Mouse (Mus musculus): ENCODE measurements at regions not wholly inside any gene's neighbourhood (a gene's known extent, or its start where the extent isn't known, plus 50 kb on each side); places are given as distances from the start of the nearest gene placed in this dataset.
"Not testable (repeated sequence)": the region's sequence is repeated elsewhere in the genome, so short reads cannot be mapped to it uniquely, and the experiment has no call there.

DNA sequence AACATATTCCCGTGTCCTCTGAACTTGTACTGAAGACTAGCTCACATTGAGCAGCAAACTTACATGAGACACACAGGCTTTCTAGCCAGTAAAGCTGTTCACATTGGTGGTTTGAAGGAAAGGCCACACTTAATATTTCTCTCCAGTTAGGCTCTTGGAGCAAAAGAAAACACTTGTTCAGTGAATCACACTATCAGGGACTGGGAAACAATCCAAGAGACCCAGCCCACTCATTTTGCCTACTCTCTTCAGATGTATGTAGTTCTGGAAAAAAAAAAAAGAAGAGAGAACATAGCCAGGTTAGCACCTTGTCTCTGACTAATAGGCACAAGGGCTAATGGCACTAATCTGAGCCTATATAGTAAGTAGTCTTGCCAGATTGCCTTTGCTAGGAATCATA lies 165.9 kb downstream of the Lyplal1 start:
- H3K9me3 ChIP-seq (ENCODE audit: control insufficient read depth, low read length) = no peaks in the 10 kb centered on the region

DNA sequence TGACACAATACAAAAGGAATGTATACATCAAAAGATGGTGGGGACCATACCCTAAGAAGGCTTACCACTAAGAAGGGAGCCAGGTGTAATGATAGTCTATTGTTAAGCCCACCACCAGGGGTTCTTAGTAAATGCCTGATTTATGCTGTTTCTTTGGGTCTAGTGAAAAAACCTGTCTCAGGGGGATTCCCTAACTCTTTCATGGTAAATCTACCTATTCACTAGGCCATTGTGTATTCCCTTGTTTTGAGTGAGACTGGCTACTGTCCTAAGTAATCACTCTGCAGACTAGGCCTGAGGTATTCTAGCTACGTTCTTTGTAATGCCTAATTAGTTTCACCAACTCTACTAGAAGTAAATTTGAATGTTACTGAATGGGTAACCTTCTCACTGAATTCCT lies 161.3 kb downstream of the Lyplal1 start:
- not testable (repeated sequence) for H3K9ac ChIP-seq (replicated peaks; ENCODE audit: low read depth, low read length); H3K4me1 ChIP-seq (ENCODE audit: control insufficient read depth, insufficient read depth, low read length); H3K27me3 ChIP-seq (ENCODE audit: control insufficient read depth, insufficient read depth, low read length); H3K9me3 ChIP-seq (ENCODE audit: control insufficient read depth, low read length); ATAC-seq (ENCODE audit: low read depth); H3K4me2 ChIP-seq (ENCODE audit: low read depth, low read length); H3K36me3 ChIP-seq (ENCODE audit: control insufficient read depth, insufficient read depth, low read length); H3K27ac ChIP-seq (ENCODE audit: low read depth, low read length); H3K4me3 ChIP-seq (ENCODE audit: low read depth, low read length)
- WGBS = 26% methylated on average over 1 of the region's 1 CpGs

More for the DNA sequence above, 165.9 kb downstream of the Lyplal1 start:
- Histone ChIP-seq H3K4me3 (ENCODE audit: low read depth, low read length) (no peak overlapping the region), H3K9ac (replicated peaks; ENCODE audit: low read depth, low read length) (no peak overlapping the region), H3K4me1 (ENCODE audit: control insufficient read depth, insufficient read depth, low read length) (no peaks in the 10 kb centered on the region), H3K27me3 (ENCODE audit: control insufficient read depth, insufficient read depth, low read length) (no peaks in the 10 kb centered on the region), H3K36me3 (ENCODE audit: control insufficient read depth, insufficient read depth, low read length) (no peaks in the 10 kb centered on the region), H3K27ac (ENCODE audit: low read depth, low read length) (no peak overlapping the region), H3K4me2 (ENCODE audit: low read depth, low read length) (no peak overlapping the region)
- no peak for ATAC-seq (ENCODE audit: low read depth)
- WGBS = 92% methylated on average over 1 of the region's 1 CpGs

DNA sequence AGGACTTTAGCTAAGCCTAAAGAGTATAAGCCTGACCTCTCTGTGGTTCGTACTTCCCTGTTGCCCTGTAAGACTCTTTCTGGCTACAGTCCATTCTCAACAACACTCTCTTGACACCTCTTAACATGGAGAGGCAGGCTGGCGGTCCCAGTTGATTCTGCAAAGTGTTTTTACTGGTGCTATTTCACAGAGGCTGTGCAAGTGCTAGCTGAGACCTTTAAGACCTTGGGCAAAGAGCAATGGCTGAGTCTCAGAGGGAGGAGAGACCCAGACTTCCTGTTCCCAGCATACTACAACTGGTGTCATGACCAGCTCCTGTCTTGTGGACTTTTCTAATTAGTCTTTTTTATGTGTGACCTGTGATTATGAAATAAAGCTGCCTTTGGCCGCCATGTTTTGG lies 159.6 kb downstream of the Lyplal1 start:
- ATAC-seq (ENCODE audit: low read depth) = no peak
- Histone ChIP-seq H3K4me3 (ENCODE audit: low read depth, low read length) (no peak overlapping the region), H3K27me3 (ENCODE audit: control insufficient read depth, insufficient read depth, low read length) (no peaks in the 10 kb centered on the region), H3K4me1 (ENCODE audit: control insufficient read depth, insufficient read depth, low read length) (no peaks in the 10 kb centered on the region), H3K36me3 (ENCODE audit: control insufficient read depth, insufficient read depth, low read length) (no peaks in the 10 kb centered on the region), H3K9me3 (ENCODE audit: control insufficient read depth, low read length) (no peaks in the 10 kb centered on the region), H3K9ac (replicated peaks; ENCODE audit: low read depth, low read length) (no peak overlapping the region), H3K4me2 (ENCODE audit: low read depth, low read length) (no peak overlapping the region), H3K27ac (ENCODE audit: low read depth, low read length) (no peak overlapping the region)
- WGBS = 90% methylated on average over 3 of the region's 3 CpGs

DNA sequence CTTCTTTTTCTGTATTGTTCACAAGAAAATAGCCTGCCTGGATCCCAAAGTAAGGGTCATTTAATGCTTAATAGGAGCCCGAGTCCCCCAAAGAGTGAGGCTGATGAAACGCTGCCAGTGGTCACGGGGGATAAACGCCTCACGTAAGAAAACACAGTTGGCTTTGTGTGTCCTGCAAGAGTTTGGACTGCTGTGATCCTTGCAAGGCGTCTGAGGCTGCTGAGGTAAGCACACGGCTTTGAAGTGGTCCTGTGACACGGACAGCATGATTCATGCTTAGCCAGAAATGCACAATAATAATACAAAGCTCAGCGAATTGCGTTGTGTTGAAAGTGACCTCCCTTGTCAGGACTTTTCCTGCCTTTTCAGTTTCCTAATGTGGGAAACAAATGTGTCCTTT lies 158.8 kb downstream of the Lyplal1 start:
- H3K27ac ChIP-seq (ENCODE audit: low read depth, low read length) = no peak overlapping the region
- 36% methylated on average over 10 of the region's 10 CpGs for WGBS
- H3K36me3 ChIP-seq (ENCODE audit: control insufficient read depth, insufficient read depth, low read length) = no peaks in the 10 kb centered on the region
- H3K27me3 ChIP-seq (ENCODE audit: control insufficient read depth, insufficient read depth, low read length) = no peaks in the 10 kb centered on the region
- no peak overlapping the region for H3K4me2 ChIP-seq (ENCODE audit: low read depth, low read length)
- H3K9ac ChIP-seq (replicated peaks; ENCODE audit: low read depth, low read length) = no peak overlapping the region
- no peak for ATAC-seq (ENCODE audit: low read depth)
- H3K9me3 ChIP-seq (ENCODE audit: control insufficient read depth, low read length) = no peaks in the 10 kb centered on the region
- H3K4me3 ChIP-seq (ENCODE audit: low read depth, low read length) = no peak overlapping the region
- no peaks in the 10 kb centered on the region for H3K4me1 ChIP-seq (ENCODE audit: control insufficient read depth, insufficient read depth, low read length)

DNA sequence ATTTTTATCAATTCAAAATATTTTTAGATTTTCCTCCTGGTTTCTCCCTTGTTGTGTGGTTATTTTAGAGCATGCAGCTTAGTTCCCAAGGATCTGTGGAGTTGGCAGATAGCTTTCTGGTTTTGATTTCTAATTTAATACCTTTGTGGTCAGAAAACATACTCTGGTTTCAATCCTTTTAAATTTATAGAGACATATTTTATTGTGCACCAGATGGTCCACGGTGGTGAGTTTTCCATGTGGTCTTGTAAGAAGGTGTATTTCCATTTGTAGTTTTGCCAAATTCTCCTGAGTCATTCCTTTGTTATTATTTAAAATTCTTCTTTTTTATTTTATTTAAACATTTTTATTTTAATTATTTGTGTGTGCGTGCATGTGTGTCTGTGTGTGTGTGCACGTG lies 154.5 kb downstream of the Lyplal1 start:
- WGBS = 86% methylated on average over 3 of the region's 3 CpGs
- no peaks in the 10 kb centered on the region for H3K4me1 ChIP-seq (ENCODE audit: control insufficient read depth, insufficient read depth, low read length)
- H3K27me3 ChIP-seq (ENCODE audit: control insufficient read depth, insufficient read depth, low read length) = no peaks in the 10 kb centered on the region
- H3K27ac ChIP-seq (ENCODE audit: low read depth, low read length) = no peak overlapping the region
- ATAC-seq (ENCODE audit: low read depth) = no peak
- no peak overlapping the region for H3K9ac ChIP-seq (replicated peaks; ENCODE audit: low read depth, low read length)
- no peak overlapping the region for H3K4me2 ChIP-seq (ENCODE audit: low read depth, low read length)
- no peaks in the 10 kb centered on the region for H3K9me3 ChIP-seq (ENCODE audit: control insufficient read depth, low read length)
- no peak overlapping the region for H3K4me3 ChIP-seq (ENCODE audit: low read depth, low read length)
- no peaks in the 10 kb centered on the region for H3K36me3 ChIP-seq (ENCODE audit: control insufficient read depth, insufficient read depth, low read length)

DNA sequence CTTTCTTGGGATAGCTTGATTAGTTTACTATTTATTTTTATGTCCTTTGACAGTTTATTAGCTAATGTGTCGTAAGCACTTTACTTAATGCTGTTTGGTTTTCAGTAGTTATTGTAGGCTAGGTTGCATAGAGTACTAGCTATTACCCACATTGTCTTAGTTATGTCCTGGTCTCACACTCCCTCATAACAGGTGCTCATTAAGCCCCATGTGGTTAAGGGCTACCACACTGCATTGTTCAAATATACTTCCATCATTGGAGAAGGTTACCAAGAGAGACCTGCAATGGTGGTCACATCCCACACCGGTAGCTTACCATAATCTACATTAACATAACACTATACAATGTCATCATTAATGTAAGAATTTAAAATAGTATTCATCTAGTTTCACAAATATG lies 153.3 kb downstream of the Lyplal1 start:
- H3K4me2 ChIP-seq (ENCODE audit: low read depth, low read length) = no peak overlapping the region
- no peak overlapping the region for H3K4me3 ChIP-seq (ENCODE audit: low read depth, low read length)
- no peak overlapping the region for H3K9ac ChIP-seq (replicated peaks; ENCODE audit: low read depth, low read length)
- 94% methylated on average over 2 of the region's 2 CpGs for WGBS
- H3K9me3 ChIP-seq (ENCODE audit: control insufficient read depth, low read length) = no peaks in the 10 kb centered on the region
- H3K36me3 ChIP-seq (ENCODE audit: control insufficient read depth, insufficient read depth, low read length) = no peaks in the 10 kb centered on the region
- no peaks in the 10 kb centered on the region for H3K27me3 ChIP-seq (ENCODE audit: control insufficient read depth, insufficient read depth, low read length)
- H3K27ac ChIP-seq (ENCODE audit: low read depth, low read length) = no peak overlapping the region
- no peak for ATAC-seq (ENCODE audit: low read depth)
- no peaks in the 10 kb centered on the region for H3K4me1 ChIP-seq (ENCODE audit: control insufficient read depth, insufficient read depth, low read length)

DNA sequence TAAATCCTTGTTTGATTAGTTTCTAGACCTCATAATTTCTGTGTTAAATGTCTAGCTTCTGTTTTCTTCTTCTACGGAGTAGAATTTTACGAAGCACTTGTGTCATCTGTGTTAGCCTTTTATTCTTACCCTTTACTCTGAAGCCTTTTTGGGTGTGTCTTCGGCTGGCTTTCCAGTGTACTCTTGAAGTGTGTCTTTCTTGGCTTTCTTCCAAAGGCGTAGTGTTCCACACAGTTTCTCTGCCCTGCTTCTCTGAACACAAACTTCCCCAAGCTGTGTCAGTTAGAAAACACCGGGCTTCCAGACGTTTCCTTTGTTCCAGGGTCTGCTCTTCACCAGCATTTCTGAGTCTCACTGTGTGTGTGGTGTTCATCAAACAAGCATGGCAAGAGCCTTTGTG lies 152.7 kb downstream of the Lyplal1 start:
- no peak overlapping the region for H3K4me2 ChIP-seq (ENCODE audit: low read depth, low read length)
- WGBS = 66% methylated on average over 6 of the region's 6 CpGs
- H3K4me3 ChIP-seq (ENCODE audit: low read depth, low read length) = no peak overlapping the region
- H3K27me3 ChIP-seq (ENCODE audit: control insufficient read depth, insufficient read depth, low read length) = no peaks in the 10 kb centered on the region
- no peak overlapping the region for H3K27ac ChIP-seq (ENCODE audit: low read depth, low read length)
- no peak overlapping the region for H3K9ac ChIP-seq (replicated peaks; ENCODE audit: low read depth, low read length)
- ATAC-seq (ENCODE audit: low read depth) = no peak
- H3K4me1 ChIP-seq (ENCODE audit: control insufficient read depth, insufficient read depth, low read length) = no peaks in the 10 kb centered on the region
- H3K36me3 ChIP-seq (ENCODE audit: control insufficient read depth, insufficient read depth, low read length) = no peaks in the 10 kb centered on the region
- H3K9me3 ChIP-seq (ENCODE audit: control insufficient read depth, low read length) = no peaks in the 10 kb centered on the region

DNA sequence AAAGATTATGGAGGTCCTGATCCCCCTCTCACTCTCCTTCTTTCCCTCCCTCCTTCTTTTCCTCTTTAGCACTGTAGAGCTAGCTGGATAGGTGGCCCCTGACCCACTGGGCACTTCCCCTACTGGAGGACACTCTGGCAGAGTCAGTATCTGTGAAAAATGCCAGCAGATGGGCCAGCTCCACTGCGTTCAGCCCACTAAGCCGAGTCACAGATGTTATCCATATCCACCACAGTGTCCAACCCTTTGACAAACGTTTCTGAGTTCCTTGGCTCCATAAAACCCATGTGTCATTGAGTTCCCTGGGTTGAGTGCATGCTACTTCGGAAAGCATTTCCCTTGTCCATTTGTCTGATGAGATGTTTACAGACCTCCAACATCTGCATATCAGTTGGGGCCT lies 149.9 kb downstream of the Lyplal1 start:
- Histone ChIP-seq H3K27me3 (ENCODE audit: control insufficient read depth, insufficient read depth, low read length) (no peaks in the 10 kb centered on the region), H3K4me3 (ENCODE audit: low read depth, low read length) (no peak overlapping the region), H3K27ac (ENCODE audit: low read depth, low read length) (no peak overlapping the region), H3K4me2 (ENCODE audit: low read depth, low read length) (no peak overlapping the region), H3K9ac (replicated peaks; ENCODE audit: low read depth, low read length) (no peak overlapping the region), H3K9me3 (ENCODE audit: control insufficient read depth, low read length) (no peaks in the 10 kb centered on the region), H3K36me3 (ENCODE audit: control insufficient read depth, insufficient read depth, low read length) (no peaks in the 10 kb centered on the region), H3K4me1 (ENCODE audit: control insufficient read depth, insufficient read depth, low read length) (no peaks in the 10 kb centered on the region)
- WGBS = 87% methylated on average over 4 of the region's 4 CpGs
- ATAC-seq (ENCODE audit: low read depth) = no peak

DNA sequence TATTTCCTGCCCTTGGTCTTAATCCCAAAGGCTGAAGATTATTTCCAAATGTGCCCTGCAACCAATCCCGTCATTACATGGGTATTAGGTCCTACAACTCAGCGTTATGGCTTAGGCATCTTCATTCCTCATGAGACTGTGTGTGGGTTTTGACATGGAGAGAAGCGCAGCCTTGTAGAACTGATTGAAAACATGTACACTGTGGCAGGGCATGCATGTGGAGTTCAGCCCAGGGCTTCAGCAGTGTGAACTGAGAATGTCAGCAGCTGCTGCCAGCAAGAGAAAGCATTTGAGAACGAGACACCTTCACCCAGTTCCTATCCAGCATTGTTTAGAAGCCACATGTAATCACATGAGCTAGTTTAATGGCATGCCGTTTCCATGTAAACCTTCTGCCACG lies 149.3 kb downstream of the Lyplal1 start:
- Histone ChIP-seq H3K4me2 (ENCODE audit: low read depth, low read length) (no peak overlapping the region), H3K4me3 (ENCODE audit: low read depth, low read length) (no peak overlapping the region), H3K9me3 (ENCODE audit: control insufficient read depth, low read length) (no peaks in the 10 kb centered on the region), H3K27me3 (ENCODE audit: control insufficient read depth, insufficient read depth, low read length) (no peaks in the 10 kb centered on the region), H3K27ac (ENCODE audit: low read depth, low read length) (no peak overlapping the region), H3K4me1 (ENCODE audit: control insufficient read depth, insufficient read depth, low read length) (no peaks in the 10 kb centered on the region), H3K36me3 (ENCODE audit: control insufficient read depth, insufficient read depth, low read length) (no peaks in the 10 kb centered on the region), H3K9ac (replicated peaks; ENCODE audit: low read depth, low read length) (no peak overlapping the region)
- 81% methylated on average over 6 of the region's 6 CpGs for WGBS
- ATAC-seq (ENCODE audit: low read depth) = no peak

DNA sequence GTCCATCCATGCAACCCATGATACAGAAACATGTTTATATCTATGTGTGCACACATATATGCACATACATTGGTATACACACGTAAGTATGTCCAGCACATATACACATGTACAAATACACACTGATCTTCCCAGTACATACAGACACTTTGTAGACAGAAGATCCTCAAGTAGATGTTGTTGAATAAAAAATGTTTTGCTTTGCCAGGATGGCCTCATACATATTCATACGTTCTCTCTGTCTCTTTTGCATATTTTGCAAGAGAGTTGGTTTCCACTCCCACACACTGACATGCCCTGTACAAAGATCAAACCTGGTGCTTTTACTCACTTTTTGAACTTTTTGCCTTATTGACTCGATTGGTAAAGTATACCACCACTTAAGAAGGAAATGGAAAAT lies 148.5 kb downstream of the Lyplal1 start:
- Histone ChIP-seq H3K4me2 (ENCODE audit: low read depth, low read length) (no peak overlapping the region), H3K27me3 (ENCODE audit: control insufficient read depth, insufficient read depth, low read length) (no peaks in the 10 kb centered on the region), H3K36me3 (ENCODE audit: control insufficient read depth, insufficient read depth, low read length) (no peaks in the 10 kb centered on the region), H3K4me1 (ENCODE audit: control insufficient read depth, insufficient read depth, low read length) (no peaks in the 10 kb centered on the region), H3K9me3 (ENCODE audit: control insufficient read depth, low read length) (no peaks in the 10 kb centered on the region), H3K4me3 (ENCODE audit: low read depth, low read length) (no peak overlapping the region), H3K9ac (replicated peaks; ENCODE audit: low read depth, low read length) (no peak overlapping the region), H3K27ac (ENCODE audit: low read depth, low read length) (no peak overlapping the region)
- 86% methylated on average over 3 of the region's 3 CpGs for WGBS
- no peak for ATAC-seq (ENCODE audit: low read depth)
